Mouse (Mus musculus) hindbrain, embryonic 10.5 days (tissue): ENCODE results near the gene Plaur. TPM values are rescaled to one million over a fixed set of nuclear protein-coding genes. Genes with fewer than 3 reads are reported as not detected.
"Not testable (repeated sequence)": the region's sequence is repeated elsewhere in the genome, so short reads cannot be mapped to it uniquely, and the experiment has no call there.

Experiments
- DNase-seq: peaks from one replicate; pipeline ENCODE4 v3.0.0-alpha.2; 2017; ENCODE audit warnings: low spot score
- H3K27ac ChIP-seq: fragments of 300-500 bp; sonication (generic); 2 replicates; pipeline ENCODE4 v1.5.1; 2016; ENCODE audit warnings: mild to moderate bottlenecking, moderate library complexity
- H3K27me3 ChIP-seq: fragments of 300-500 bp; sonication (generic); 2 replicates; pipeline ENCODE4 v1.6.1; 2016; ENCODE audit warnings: mild to moderate bottlenecking; ENCODE audit not compliant: poor library complexity, insufficient read depth, severe bottlenecking
- H3K36me3 ChIP-seq: fragments of 300-500 bp; sonication (generic); 2 replicates; pipeline ENCODE4 v1.6.1; 2016; ENCODE audit warnings: mild to moderate bottlenecking, moderate library complexity
- H3K4me1 ChIP-seq: fragments of 300-500 bp; sonication (generic); replicated peaks from 2 replicates; pipeline ENCODE4 v1.6.1; 2016; ENCODE audit warnings: mild to moderate bottlenecking
- H3K4me3 ChIP-seq: fragments of 300-500 bp; sonication (generic); 2 replicates; pipeline ENCODE4 v1.5.1; 2016; ENCODE audit warnings: mild to moderate bottlenecking, moderate library complexity
- H3K9me3 ChIP-seq: fragments of 300-500 bp; sonication (generic); 2 replicates; pipeline ENCODE4 v1.6.1; 2016; ENCODE audit warnings: mild to moderate bottlenecking, moderate library complexity
- WGBS: fragments of 180-500 bp; shearing (Covaris S2); methylation state at CpG from one replicate; pipeline ENCODE4 v1.1.7; 2016; 5-methylcytosine and 5-hydroxymethylcytosine counted together
- polyA plus RNA-seq: library from polyadenylated mRNA; unstranded; fragments of >200 nt; fragmentation: Nextera tagmentation; extraction: Ambion mirVana; gene quantifications from 2 replicates; pipeline ENCODE4 v1.2.1, GENCODE M21; 2016

Plaur gene
- polyA plus RNA-seq, 1 experiment from 2014 or later: 1.9 TPM

DNA sequence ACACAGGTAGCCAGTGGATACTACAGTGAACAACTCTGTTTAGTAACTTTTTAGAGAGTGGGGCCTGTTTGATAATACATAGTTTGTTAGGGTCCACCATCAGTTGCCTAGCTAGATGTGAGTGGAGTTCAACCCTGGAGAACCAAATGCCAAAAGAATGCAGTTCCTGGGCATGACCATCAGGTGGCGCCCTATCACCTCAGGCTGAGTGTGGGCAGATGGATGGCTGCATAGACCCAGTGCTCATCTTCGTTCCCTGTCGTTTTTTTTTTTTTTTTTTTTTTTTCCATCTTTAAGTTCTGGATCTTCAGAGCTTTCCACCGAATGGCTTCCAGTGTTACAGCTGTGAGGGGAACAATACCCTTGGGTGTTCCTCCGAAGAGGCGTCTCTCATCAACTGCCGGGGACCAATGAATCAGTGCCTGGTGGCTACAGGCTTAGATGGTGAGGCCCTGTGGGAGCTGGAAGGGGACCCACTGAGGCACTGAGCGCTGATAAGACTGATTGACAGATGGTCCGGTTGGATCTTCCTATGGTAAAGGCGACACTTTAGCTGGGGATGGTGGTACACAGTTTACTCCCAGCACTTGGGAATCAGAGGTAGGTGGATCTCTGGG, 11.7 kb downstream of the Plaur start:
- Histone ChIP-seq H3K27me3 (peaks cover 7% of the 10 kb centered on the region; the same call in 1 of the 2 replicates), H3K4me3 (no peak overlapping the region), H3K4me1 (peaks cover 4% of the 10 kb centered on the region), H3K27ac (no peak overlapping the region), H3K36me3 (no peaks in the 10 kb centered on the region), H3K9me3 (peaks cover 14% of the 10 kb centered on the region; the same call in 1 of the 2 replicates)
- WGBS: 48% methylated on average over 10 of the region's 10 CpGs
- peak; percentile 71 for DNase-seq

DNA sequence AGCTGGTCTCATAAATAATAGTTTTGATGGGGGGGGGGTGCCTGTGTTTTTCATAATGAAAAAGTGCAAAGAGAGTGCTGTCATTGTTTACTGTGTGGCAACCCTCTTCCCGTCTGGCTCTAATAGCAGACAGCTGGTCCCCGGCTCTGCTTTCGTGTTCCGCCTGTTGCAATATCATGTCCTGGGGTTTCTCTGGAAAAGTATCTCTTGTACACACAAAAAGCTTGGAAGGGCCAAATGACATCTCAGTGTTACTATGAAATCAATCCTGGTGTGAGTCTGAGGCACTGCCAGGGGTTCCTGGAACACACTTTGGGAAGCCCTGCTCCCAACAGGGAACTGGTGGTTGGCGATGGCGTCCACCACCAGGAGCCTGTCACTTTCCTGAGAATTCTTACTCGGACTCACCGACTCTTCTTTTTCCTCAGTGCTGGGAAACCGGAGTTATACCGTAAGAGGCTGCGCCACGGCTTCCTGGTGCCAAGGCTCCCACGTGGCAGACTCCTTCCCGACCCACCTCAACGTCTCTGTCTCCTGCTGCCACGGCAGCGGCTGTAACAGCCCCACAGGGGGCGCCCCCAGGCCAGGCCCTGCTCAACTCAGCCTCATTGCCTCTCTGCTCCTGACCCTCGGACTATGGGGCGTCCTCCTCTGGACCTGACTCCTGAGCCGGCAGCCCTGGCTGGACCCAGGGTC, 12.7 kb downstream of the Plaur start:
- H3K4me1 ChIP-seq: peaks cover 5% of the 10 kb centered on the region
- H3K27ac ChIP-seq: no peak overlapping the region; the same call in 1 of the 2 replicates
- H3K9me3 ChIP-seq: 0 out of 2 replicates have a peak, but pooled peaks cover 7% of the 10 kb centered on the region
- 36% methylated on average over 21 of the region's 21 CpGs for WGBS
- peak; percentile 21 for DNase-seq
- no peaks in the 10 kb centered on the region for H3K36me3 ChIP-seq
- peaks cover 16% of the 10 kb centered on the region for H3K27me3 ChIP-seq
- 0 out of 2 replicates have a peak overlapping the region, but pooled peaks have one; percentile 4 for H3K4me3 ChIP-seq

GRCm38 (mm10) chr7:24476338-24476737, 14.1 kb downstream of the Plaur start:
- peaks cover 30% of the 10 kb centered on the region for H3K27me3 ChIP-seq
- DNase-seq: no peak
- WGBS: 79% methylated on average over 8 of the region's 8 CpGs

DNA sequence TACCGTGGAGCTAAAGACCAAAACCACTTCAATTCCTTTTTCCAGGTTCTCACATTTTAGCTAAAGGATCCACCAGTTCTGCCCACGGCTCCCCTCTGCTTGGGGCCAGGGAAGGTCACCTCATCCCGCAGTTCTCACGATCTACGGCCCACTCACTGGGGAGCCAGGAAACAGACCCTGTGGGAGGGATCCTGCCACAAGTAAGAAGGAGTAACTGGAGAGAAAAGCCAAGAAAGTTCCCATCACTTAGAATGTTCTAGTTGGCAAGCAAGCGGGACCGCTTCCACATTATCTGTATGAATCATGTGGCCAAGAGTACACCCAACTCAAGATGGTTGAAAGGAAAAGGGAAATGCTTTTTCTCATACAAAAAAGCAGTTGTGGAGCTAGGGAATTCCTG, 14.6 kb downstream of the Plaur start:
- peaks cover 22% of the 10 kb centered on the region for H3K4me1 ChIP-seq
- 83% methylated on average over 7 of the region's 7 CpGs for WGBS
- H3K27me3 ChIP-seq: peaks cover 32% of the 10 kb centered on the region

More at GRCm38 (mm10) chr7:24476338-24476737, 14.1 kb downstream of the Plaur start:
- H3K27ac ChIP-seq: no peak overlapping the region
- no peaks in the 10 kb centered on the region for H3K36me3 ChIP-seq
- peaks cover 18% of the 10 kb centered on the region for H3K4me1 ChIP-seq
- 0 out of 2 replicates have a peak, but pooled peaks cover 2% of the 10 kb centered on the region for H3K9me3 ChIP-seq
- no peak overlapping the region for H3K4me3 ChIP-seq

GRCm38 (mm10) chr7:24478911-24479310, 16.6 kb downstream of the Plaur start:
- Histone ChIP-seq H3K9me3 (0 out of 2 replicates have a peak, but pooled peaks cover 2% of the 10 kb centered on the region), H3K27me3 (peaks cover 43% of the 10 kb centered on the region), H3K36me3 (no peaks in the 10 kb centered on the region), H3K27ac (no peak overlapping the region), H3K4me3 (no peak overlapping the region), H3K4me1 (peaks cover 40% of the 10 kb centered on the region)
- DNase-seq: no peak
- 89% methylated on average over 5 of the region's 5 CpGs for WGBS

More for the DNA sequence above, 14.6 kb downstream of the Plaur start:
- H3K4me3 ChIP-seq: no peak overlapping the region
- H3K36me3 ChIP-seq: no peaks in the 10 kb centered on the region
- 0 out of 2 replicates have a peak, but pooled peaks cover 2% of the 10 kb centered on the region for H3K9me3 ChIP-seq
- DNase-seq: no peak
- H3K27ac ChIP-seq: no peak overlapping the region

- WGBS: 96% methylated on average over 2 of the region's 2 CpGs
- no peaks in the 10 kb centered on the region for H3K36me3 ChIP-seq
- peaks cover 47% of the 10 kb centered on the region for H3K4me1 ChIP-seq
- no peak overlapping the region for H3K27ac ChIP-seq
- 0 out of 2 replicates have a peak, but pooled peaks cover 2% of the 10 kb centered on the region for H3K9me3 ChIP-seq
- no peak overlapping the region for H3K4me3 ChIP-seq
- no peak for DNase-seq
- peaks cover 51% of the 10 kb centered on the region for H3K27me3 ChIP-seq
Measured at GRCm38 (mm10) chr7:24479685-24480084, 17.4 kb downstream of the Plaur start.

GRCm38 (mm10) chr7:24480121-24480941, 18.0 kb downstream of the Plaur start:
- Histone ChIP-seq H3K9me3 (0 out of 2 replicates have a peak, but pooled peaks cover 2% of the 10 kb centered on the region), H3K4me3 (0 out of 2 replicates have a peak overlapping the region, but pooled peaks have one; percentile 80), H3K27ac (no peak overlapping the region), H3K27me3 (peaks cover 51% of the 10 kb centered on the region), H3K4me1 (peaks cover 49% of the 10 kb centered on the region), H3K36me3 (no peaks in the 10 kb centered on the region)
- 68% methylated on average over 18 of the region's 18 CpGs for WGBS
- no peak for DNase-seq

GRCm38 (mm10) chr7:24480986-24481473, 18.7 kb downstream of the Plaur start:
- Histone ChIP-seq H3K4me1 (peaks cover 56% of the 10 kb centered on the region), H3K36me3 (no peaks in the 10 kb centered on the region), H3K27me3 (peaks cover 54% of the 10 kb centered on the region), H3K4me3 (peak overlapping the region; percentile 80), H3K27ac (peak overlapping the region; percentile 94), H3K9me3 (0 out of 2 replicates have a peak, but pooled peaks cover 2% of the 10 kb centered on the region)
- DNase-seq: no peak
- 13% methylated on average over 14 of the region's 14 CpGs for WGBS

- H3K4me3 ChIP-seq: peak within 1 kb of the TSS; percentile 80
- peaks cover 62% of the 10 kb centered on the region for H3K4me1 ChIP-seq
- peak within 1 kb of the TSS; percentile 94 for H3K27ac ChIP-seq
- H3K27me3 ChIP-seq: peaks cover 54% of the 10 kb centered on the region
- 0 out of 2 replicates have a peak, but pooled peaks cover 2% of the 10 kb centered on the region for H3K9me3 ChIP-seq
- H3K36me3 ChIP-seq: no peaks in the 10 kb centered on the region
- DNase-seq: peak; percentile 90
- WGBS: under 1% methylated on average over 75 of the region's 83 CpGs
Measured at GRCm38 (mm10) chr7:24481474-24482207, 19.4 kb downstream of the Plaur start, which contains the start of gene Cadm4. TSS of gene Cadm4 (plus strand) at chr7:24482023.

GRCm38 (mm10) chr7:24482208-24483020, 20.1 kb downstream of the Plaur start:
- Histone ChIP-seq H3K27ac (peak overlapping the region; percentile 94), H3K27me3 (peaks cover 54% of the 10 kb centered on the region), H3K9me3 (0 out of 2 replicates have a peak, but pooled peaks cover 2% of the 10 kb centered on the region), H3K36me3 (no peaks in the 10 kb centered on the region), H3K4me1 (peaks cover 70% of the 10 kb centered on the region), H3K4me3 (peak overlapping the region; percentile 80)
- 3% methylated on average over 15 of the region's 38 CpGs for WGBS
- peak; percentile 22 for DNase-seq

DNA sequence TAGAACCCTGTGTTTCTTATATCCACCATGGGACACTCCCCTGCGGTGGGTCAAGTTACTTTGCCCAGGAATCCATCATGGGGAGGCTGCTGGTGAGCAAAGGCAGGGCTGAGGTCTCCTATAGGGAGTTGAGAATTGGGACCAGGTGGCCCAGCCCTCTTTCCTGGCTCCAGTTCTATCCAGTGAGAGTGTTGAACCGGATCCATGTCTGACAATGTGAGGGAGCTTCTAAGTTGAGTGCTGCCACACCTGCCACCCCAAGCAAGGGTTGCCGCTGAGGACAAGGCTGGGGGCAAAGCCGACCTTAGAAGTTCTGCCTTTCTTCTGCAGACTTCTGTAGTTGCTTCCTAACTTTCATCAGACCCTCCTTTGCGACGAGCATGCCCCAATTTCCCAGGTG, 21.0 kb downstream of the Plaur start:
- not testable (repeated sequence) for H3K9me3 ChIP-seq, DNase-seq, H3K36me3 ChIP-seq
- peak overlapping the region; percentile 94; the same call in 1 of the 2 replicates for H3K27ac ChIP-seq
- H3K4me3 ChIP-seq: peak overlapping the region; percentile 80
- peaks cover 74% of the 10 kb centered on the region for H3K4me1 ChIP-seq
- peaks cover 54% of the 10 kb centered on the region for H3K27me3 ChIP-seq
- 51% methylated on average over 6 of the region's 6 CpGs for WGBS
